Mouse (Mus musculus) CH12.LX (cell line): ENCODE data around the gene Ttc41.

ENCODE experiments used
- CTCF ChIP-seq, 2 experiments: IDR thresholded peaks in 1 of 2; conservative IDR thresholded peaks in 1 of 2; 2 replicates each; pipeline ENCODE4 v1.5.1; 2011 to 2012; ENCODE audit warnings: low read depth in 2 of 2, low read length in 2 of 2, improper control_type of control experiment in 1 of 2, inconsistent platforms in 1 of 2, mild to moderate bottlenecking in 1 of 2, moderate library complexity in 1 of 2
- E2F4 ChIP-seq: IDR thresholded peaks from 2 replicates; pipeline ENCODE4 v1.6.1; 2011; ENCODE audit warnings: low read depth, low read length, improper control_type of control experiment; ENCODE audit not compliant: insufficient replicate concordance
- EP300 ChIP-seq: IDR thresholded peaks from 2 replicates; pipeline ENCODE4 v1.6.1; 2011; ENCODE audit warnings: low read length, improper control_type of control experiment
- MAX ChIP-seq: IDR thresholded peaks from 2 replicates; pipeline ENCODE4 v1.6.1; 2011; ENCODE audit warnings: low read length, improper control_type of control experiment
- MXI1 ChIP-seq: IDR thresholded peaks from 2 replicates; pipeline ENCODE4 v1.6.1; 2011; ENCODE audit warnings: mild to moderate bottlenecking, low read depth, low read length, improper control_type of control experiment
- NELFE ChIP-seq: IDR thresholded peaks from 2 replicates; pipeline ENCODE4 v1.6.1; 2011; ENCODE audit warnings: low read depth, low read length, improper control_type of control experiment
- NRF1 ChIP-seq: IDR thresholded peaks from 2 replicates; pipeline ENCODE4 v1.6.1; 2014; ENCODE audit warnings: low read depth, mild to moderate bottlenecking, inconsistent platforms, low read length, improper control_type of control experiment, moderate library complexity
- POLR2A ChIP-seq: IDR thresholded peaks from 2 replicates; pipeline ENCODE4 v1.6.1; 2011; ENCODE audit warnings: low read depth, mild to moderate bottlenecking, improper control_type of control experiment, low read length
- POLR2AphosphoS2 ChIP-seq: IDR thresholded peaks from 2 replicates; pipeline ENCODE4 v1.6.1; 2011; ENCODE audit warnings: low read depth, low read length, improper control_type of control experiment
- SMC3 ChIP-seq: IDR thresholded peaks from 2 replicates; pipeline ENCODE4 v1.6.1; 2011; ENCODE audit warnings: low read depth, low read length, improper control_type of control experiment
- TBP ChIP-seq: conservative IDR thresholded peaks from 2 replicates; pipeline ENCODE4 v1.6.1; 2011; ENCODE audit warnings: low read depth, low read length, improper control_type of control experiment
- TCF12 ChIP-seq: IDR thresholded peaks from 2 replicates; pipeline ENCODE4 v1.6.1; 2014; ENCODE audit warnings: low read depth, mild to moderate bottlenecking, inconsistent platforms, low read length, improper control_type of control experiment
- USF2 ChIP-seq: conservative IDR thresholded peaks from 2 replicates; pipeline ENCODE4 v1.6.1; 2011; ENCODE audit warnings: low read depth, low read length, improper control_type of control experiment
- ZC3H11A ChIP-seq: IDR thresholded peaks from 2 replicates; pipeline ENCODE4 v1.6.1; 2012; ENCODE audit warnings: low read depth, mild to moderate bottlenecking, inconsistent platforms, low read length, improper control_type of control experiment

GRCm38 (mm10) chr10:86728176-86728575 lies 22.6 kb downstream of the Ttc41 start:
- no peak for TF ChIP-seq E2F4
- TF ChIP-seq CTCF (conservative IDR thresholded peaks at IDR 0.05 in 1 of 2, IDR thresholded peaks at IDR 0.05 in 1 of 2; ENCODE audit: low read depth in 2 of 2, low read length in 2 of 2): no peak
- TF ChIP-seq EP300: no peak
- no peak for TF ChIP-seq SMC3
- TF ChIP-seq ZC3H11A: no peak
- no peak for TF ChIP-seq POLR2A
- TF ChIP-seq NELFE: no peak
- no peak for TF ChIP-seq TBP
- no peak for TF ChIP-seq MAX
- TF ChIP-seq TCF12: no peak
- TF ChIP-seq NRF1: no peak
- TF ChIP-seq USF2: no peak
- TF ChIP-seq POLR2AphosphoS2: no peak
- no peak for TF ChIP-seq MXI1
